Mouse (Mus musculus): ENCODE measurements at regions not wholly inside any gene's neighbourhood (a gene's known extent, or its start where the extent isn't known, plus 50 kb on each side); places are given as distances from the start of the nearest gene placed in this dataset.
"Not testable (repeated sequence)": the region's sequence is repeated elsewhere in the genome, so short reads cannot be mapped to it uniquely, and the experiment has no call there.

DNA sequence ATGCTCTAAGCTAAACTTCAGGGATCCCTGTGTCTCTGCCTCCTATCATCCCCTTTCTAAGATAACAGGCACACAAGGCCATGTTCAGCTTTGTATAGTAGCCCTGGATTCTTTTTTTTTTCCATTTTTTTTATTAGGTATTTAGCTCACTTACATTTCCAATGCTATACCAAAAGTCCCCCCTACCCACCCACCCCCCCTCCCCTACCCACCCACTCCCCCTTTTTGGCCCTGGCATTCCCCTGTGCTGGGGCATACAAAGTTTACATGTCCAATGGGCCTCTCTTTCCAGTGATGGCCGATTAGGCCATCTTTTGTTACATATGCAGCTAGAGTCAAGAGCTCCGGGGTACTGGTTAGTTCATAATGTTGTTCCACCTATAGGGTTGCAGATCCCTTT is 771.2 kb upstream of the Sox9 start:
- DNase-seq: not testable (repeated sequence)

DNA sequence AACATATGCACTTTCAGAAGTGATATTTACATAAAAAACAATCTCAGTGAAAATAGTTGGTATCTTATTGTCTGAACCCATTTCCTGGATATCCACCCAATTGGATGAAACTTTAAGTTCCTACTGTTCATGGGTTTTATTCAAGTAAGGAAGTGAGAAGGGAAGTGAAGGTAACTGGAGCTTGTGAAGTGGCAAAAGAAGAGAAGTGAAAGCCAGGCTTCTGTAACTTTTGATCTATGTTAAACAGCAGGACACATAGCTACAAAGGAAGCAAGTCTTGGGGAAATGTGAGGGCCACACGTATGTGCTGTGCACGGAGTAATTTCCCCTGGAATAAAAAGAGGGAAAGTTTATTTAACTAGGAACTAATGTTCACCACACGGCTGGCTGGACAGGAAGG is 764.1 kb upstream of the Sox9 start:
- DNase-seq: no peak

DNA sequence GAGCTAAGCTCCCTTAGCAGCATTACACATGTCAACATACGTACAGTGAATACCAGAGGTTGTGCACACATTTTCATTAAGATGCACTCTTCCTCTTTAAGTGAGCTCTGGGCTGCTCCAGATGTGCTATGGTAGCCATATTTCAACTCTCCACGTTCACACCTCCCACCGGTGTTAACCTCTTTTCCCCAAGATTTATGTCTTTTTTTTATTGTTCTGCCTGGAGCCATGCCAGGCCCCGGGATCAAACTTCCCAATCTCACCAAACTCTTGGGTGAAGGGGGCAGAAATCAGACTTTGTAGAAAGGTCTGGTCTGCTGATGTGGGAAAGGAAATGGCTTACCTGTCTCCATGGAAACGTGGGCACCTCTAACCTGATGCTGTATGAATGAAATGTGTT is 754.0 kb upstream of the Sox9 start:
- no peak for DNase-seq

DNA sequence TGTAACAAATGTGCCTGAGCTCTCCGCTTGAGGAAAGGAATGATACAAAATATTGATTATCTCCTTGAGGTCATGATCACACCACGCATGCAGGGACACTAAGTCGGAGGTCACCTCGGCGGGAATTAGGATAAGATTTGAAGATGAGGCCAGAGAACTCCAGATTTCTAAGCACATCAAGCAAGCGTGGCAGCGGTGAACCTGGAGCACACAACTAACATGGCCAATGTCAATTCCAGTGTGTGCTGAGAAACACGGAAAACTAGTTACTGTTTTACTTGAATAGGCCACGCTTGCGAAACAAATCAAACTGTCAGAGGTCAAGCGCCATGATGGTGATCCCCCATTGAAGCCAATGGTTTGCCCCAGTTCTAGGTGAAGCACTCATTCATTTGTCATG is 743.3 kb upstream of the Sox9 start:
- no peak for DNase-seq

DNA sequence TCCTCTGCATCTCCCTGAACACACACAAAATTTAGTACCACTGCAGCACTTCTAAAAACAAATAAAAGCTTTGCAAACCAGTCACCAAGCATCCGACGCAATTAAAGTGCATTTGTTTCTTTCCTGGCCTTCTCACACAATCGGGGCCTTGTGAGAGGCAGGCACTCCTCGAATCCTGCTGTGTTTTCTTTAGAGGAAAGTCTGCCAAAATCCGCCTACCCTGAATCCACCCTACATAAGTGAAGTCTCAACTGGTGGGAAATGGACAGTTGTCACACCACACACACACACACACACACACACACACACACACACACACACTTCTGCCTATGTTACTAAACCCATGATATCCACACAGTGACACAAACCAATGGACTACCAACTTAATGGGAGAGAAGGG is 737.6 kb upstream of the Sox9 start:
- no peak for DNase-seq

DNA sequence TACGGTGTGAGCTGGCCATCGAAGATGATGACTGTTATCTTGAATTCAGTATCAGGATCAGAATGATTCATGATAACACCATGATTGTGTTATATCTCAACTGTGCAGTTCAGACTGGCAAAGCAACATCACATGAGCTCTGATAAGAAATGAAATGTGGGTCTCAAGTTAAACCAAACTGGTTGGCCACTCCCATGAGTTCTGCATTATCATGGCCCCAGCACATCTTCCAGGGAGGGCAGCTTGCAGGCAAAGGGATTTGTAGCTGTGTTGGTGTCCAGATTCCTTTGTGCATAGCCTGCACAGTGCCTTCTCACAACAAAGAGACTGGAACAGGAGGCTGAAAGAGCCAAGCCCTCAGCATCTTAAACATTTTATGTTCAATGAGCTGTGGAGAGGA is 736.7 kb upstream of the Sox9 start:
- no peak for DNase-seq

DNA sequence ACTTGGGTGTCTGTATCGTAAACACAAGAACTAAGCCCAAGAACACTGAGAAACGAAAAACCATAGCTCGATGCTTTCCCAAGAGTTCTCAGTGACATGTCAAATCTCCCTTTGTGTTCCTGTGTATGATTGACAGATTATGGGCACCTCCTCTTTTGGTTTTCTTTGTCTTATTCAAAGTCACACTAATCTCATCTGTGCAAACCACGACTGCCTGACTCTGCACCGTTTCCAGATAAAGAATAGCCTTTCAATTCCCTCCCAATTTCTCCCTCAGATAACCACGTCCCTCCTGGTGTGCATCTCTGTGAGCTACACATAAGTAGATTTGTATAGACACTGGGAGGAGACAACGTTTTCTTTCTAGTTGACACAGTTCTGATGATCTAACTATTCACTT is 731.7 kb upstream of the Sox9 start:
- DNase-seq: no peak

DNA sequence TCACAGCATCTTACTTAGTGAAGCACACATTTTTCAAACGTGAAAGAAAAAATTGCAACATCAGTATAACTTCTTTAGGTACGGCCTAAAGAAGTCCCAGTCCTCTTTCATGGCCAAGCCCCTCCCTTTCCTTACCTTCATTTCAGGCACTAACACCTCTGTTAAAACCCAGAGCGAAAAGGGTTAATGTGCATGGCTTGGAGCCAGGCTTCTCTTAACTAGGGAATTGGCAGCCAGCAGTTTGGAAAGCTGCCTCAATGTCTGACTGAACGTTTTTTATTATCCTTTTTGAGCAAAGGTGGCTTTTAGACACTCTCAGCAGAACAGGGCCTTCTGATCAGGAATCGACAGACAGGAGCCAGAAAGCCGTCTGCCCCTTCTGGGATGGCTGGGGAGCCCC is 726.4 kb upstream of the Sox9 start:
- peak; percentile 91 for DNase-seq

DNA sequence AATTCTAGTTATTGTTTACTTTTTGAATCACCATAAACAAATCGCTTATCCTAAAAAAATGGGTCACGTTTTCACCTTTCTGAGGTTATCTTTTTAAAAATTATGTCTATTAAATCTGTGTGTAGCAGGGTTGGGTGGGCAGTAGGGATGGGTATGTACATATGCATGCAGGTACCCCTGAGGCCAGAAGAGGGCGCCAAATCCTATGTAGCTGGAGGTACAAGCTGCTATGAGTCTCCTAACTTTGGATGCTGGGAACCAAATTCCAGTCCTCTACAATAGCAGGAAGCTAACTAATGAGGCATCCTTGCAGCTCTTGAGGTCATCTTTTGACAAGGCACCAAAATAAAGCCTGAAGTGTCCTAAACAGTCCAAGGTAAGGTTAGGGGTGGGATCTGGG is 714.8 kb upstream of the Sox9 start:
- DNase-seq: no peak

DNA sequence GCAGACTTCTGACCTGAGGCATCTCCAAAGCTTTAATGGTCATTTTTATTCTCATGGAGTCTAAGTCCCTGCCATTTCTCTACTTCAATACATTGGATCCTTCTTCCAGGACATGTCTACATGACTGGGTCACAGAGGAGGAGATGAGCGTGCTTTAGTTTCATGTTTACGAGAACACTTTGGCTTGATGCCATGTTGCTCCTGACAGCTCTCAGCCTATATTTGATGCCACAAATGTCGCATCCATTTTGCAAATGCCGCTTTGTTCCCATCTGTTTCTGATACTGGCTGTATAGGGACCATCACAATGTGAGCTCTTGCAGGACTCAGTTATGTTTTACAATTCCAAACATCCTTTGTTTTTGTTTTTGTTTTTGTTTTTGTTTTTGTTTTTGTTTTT is 713.2 kb upstream of the Sox9 start:
- DNase-seq: no peak

DNA sequence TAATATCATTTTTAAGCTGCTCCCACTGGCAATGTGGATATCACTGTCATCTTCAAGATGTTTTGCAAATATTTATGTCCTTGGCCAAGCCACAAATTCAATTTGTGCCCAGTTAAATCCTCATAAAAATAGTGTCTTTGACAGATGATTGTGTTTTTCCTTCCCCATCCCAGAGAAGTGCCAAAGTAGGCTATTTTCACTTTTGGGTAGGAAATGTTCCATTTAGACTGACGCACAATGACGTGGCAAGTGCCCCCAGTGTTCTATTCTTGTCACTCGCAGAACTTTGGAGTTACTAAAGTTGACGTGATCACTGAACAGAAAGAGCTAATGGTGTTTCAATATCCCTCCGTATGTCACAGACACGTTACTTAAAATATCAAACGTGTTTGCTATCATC is 710.5 kb upstream of the Sox9 start:
- no peak for DNase-seq

DNA sequence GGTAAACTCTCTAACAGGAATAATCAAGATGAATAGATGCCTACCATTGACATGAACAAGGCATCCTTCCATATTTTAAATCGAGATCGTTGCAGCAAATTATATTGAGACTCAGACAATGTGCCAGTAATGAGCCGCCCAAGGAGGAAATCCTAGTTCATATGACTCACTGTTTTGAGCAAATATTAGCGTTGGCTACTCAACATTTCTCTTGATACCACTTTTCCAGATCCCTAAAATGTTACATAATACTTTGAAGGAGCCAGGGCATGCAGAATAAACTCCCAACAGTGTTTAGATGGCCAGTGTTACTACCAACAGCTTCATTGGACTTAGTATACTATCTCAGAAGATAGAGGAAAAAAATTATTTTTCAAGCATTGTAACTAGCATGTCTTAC is 700.6 kb upstream of the Sox9 start:
- no peak for DNase-seq

DNA sequence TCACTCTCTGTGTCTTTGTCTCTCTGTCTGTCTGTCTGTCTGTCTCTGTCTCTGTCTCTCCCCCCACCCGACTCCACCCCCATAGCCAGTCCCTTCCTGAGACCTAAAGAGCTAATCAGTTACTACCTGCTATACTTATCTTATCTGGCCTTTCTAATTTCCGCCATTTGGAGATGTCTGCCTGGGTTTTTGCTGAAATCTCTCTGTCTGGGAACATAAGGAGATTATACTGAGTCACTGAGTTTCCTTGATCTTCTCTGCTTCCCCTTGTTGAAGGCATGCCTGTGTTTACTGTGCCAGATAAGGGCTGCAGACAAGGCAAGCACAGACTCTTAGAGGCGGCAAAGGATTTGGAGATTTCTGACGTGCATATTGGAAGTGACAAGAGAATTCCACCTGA is 699.0 kb upstream of the Sox9 start:
- DNase-seq: no peak

DNA sequence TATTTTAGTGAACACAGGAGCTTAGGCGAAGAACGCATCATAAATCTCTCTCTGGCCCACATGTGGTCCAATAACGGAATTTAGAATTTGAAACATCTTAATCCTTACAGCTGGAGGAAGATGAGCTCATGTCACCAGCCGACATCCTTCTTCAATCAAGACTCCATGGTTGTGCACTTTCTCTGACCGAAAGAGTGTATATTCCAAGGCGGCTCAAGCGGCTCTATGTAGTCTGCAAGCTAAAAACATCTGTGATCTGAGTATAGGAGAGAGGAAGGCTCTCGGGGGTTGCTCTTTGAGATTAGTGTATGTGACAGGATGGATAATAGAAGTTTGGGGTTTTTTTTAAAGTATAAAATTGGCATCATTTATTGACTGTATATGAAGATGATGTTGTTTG is 689.9 kb upstream of the Sox9 start:
- DNase-seq: no peak

DNA sequence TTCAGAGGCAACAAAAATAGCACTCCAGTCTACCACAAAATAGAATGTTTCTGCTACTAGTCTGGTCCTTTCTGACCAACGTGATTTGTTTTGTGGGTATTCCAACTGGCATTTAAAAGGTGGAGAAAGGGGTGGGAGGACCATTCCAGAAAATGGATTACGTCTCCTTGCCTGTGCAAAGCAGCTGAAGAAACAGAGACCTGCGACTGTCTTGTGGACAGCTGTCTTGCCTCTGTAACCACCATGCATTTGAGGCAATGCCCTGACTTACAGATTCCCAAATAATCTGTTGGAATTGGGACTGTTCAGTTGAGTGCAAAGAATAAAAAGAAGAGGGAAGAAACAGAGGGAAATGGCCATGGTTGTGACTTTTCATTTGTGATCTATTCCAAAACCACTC is 687.0 kb upstream of the Sox9 start:
- no peak for DNase-seq

DNA sequence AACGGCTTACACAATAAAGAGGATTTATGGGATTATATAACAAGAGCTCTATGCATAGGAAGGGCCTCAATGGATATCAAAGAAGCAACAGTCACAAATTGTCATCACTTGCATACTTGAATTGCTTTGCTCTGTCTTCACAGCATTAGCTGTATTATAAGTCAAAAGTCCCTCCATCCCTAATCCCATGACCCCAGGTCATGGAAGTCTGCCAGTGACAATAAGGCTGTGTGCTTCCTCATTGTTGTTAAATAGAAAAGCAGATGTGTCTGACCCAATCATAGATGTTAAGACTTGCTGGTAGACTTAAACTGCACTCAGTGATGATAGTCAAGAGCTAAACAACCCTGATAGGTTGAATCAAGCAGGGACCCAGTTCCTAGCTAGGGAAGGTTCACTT is 683.9 kb upstream of the Sox9 start:
- DNase-seq: peak; percentile 2

DNA sequence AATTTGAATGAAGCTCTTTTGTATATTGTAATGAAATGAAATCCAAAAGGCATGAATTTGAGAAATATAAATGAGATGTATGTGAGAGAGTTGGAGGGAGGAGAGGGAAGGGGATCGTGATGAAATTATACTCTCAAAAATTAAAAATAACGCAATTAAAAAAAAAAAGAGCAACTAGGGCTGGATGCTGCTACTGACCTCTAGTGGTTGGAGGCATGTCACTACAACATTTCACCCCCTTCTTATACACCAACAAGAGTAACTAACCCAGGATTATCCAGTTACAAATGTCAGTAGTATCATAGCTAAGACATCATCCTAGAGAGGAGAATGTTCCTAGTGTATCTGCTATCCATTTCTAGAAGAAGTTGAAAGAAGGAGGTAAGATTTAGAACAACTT is 678.8 kb upstream of the Sox9 start:
- DNase-seq: peak; percentile 11

DNA sequence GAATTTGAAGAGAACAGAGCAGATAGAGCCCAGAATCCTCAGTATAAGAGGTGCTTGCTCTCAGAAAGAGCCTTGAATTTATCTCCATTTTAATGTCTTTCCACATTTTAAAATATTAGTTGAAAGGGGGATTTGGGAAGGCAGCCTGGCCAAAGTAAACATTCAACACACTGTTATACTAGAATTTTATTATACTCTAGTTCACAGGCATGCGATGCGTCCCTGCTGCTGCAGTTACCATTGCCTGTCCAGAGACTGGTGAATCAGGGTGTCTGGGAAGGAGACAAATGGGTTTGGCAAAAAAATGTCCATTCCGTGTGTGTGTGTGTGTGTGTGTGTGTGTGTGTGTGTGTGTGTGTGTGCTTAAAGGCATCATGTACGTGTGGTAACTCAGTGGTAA is 675.1 kb upstream of the Sox9 start:
- no peak for DNase-seq

DNA sequence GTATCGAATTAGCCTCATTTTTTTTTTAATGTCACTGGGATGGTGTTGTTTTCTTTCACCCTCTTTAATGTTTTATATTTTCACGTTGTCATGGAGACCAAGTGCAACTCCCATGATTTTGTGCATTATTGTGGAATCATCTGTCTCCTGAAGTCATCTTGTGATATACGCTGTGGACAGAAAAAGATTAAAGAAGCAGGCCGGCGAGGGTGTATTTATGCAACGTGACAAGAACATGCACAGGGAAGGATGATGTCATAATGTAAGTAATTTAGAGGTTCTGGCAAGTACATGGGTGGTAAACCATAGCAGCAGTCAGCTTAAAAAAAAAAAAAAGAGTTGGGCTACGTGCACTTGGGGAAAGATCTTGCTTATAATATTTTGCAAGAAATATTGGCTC is 674.7 kb upstream of the Sox9 start:
- DNase-seq: no peak

DNA sequence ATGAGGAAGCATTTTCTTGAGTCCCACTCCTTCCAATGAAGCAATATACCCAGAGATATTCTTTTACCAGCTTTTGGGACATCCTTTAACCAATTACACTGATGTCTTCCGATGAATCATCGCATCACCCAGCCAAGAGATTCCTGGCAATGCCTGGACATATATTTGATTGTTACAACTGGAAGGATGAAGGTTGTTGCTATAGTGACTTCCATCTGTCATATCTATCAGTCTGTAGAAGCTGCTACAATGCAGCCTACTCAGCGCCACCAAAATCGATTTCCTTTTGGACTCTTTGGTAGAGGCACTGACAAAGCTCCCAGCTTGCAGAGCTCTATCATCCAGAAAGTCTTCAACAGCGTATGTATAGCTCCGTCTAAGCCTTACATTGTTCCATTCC is 661.0 kb upstream of the Sox9 start:
- no peak for DNase-seq

DNA sequence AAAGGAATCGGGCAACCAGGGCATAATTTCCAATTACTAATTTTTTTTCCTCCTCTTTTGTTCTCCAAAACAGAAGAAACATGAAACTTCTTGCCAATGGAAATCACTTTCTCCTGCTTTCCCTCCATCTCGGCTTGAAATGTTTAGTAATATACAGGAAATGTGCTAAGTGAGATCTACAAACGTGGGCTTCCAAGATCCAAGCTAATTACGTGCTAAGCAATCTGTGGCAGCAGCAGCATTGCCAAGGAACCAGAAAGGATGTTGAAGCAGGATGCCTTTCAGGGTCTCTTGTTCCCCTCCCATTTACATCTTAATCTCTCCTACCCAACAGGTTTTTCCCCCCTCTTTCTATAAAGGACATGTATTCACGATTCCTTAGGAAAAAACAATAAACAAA is 660.2 kb upstream of the Sox9 start:
- no peak for DNase-seq

DNA sequence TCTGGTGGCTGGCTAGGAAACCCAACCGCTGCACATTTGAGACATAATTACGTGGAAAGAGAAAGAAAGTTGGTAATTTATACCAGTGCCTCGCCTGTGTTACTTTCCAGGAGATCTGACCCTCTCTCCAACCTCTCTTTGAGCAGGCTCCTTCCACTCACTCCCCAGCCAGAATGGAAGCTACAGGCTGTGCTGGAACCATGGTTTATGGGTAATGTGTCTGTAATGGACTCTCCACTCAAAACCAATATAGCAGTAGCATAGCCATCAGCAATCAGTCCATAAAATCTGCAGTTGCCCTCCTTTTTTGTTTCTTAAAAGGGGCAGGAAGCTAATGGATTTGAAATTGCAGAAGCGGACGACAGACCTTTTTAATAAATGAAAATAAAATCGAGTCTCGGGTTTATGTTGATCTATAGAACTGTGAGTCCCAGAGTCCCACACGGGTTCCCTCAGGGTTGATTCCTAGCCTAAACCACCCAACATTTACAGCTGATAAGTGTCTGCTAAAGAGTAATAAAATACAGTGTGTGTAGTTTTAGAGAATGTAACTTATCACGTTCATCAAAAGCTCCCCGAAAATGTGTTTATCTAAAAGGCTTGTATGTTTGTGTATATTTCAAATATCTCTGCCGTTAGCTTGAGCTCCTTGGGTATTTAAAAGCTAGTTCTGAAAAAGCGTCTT is 656.6 kb upstream of the Sox9 start:
- no peak for DNase-seq

DNA sequence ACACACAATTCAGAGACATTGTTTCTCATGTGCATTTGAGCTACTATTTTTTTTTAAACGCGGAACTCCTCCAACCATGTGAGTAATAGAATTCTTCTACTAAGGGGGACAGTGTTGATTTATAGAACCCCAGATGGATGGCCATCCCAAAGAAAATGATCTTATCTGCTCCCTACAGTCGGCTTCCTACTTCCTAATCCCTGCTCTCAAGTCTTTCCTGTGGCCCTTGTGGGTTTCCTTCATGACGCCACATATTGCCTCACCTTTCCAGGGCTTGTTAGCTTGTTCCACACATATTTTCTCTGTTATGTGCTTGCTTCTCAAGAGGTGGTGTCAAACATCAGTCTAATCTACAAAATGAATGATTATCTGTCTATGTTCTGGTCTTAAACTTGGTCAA is 651.9 kb upstream of the Sox9 start:
- peak; percentile 1 for DNase-seq

DNA sequence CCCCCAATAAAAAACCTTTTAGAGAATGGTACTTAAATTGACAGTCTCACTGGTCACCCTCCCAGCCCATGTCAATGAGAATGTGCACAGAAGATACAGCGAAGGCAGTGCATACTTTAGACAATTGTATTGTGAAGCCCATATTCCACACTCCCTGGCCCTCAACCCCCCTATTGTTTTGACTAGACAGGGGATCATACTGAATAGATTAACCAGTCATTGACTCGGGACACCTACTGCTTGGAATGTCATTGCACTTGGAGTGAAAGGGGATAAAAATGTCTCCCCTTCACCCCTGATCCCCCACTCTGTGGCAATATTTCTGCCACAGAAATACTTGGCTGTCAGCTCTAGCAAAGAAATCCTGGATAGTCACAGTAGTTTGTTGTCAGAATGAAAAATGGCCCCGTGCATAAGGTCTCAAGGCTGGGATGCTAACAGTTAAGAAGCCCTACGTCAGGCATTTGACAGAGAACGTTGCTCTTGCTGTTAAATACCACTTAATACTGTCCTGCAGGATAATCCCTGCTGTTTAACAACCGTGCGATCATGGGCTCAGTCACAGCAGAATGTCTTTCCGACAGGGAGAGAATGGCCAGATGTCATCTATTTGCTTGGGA is 644.5 kb upstream of the Sox9 start:
- no peak for DNase-seq

DNA sequence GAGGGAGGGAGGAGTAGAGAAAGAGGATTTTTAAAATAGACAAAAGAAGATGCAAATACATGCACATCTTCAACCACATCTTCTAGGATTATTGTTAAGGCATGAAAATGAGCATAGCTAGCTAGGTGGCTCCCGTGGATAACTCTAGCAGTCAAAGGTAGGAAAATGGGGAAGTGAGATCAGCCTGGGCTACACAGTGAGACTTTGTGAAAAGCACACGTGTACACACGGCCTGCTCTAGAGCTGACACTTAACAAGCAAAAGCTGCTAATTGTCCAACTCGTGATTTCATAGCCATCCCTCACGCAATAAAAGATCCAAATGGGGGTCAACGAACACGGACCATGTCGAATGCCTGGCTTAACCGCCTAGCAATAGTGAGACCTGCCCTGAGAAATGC is 642.0 kb upstream of the Sox9 start:
- DNase-seq: no peak
